Mouse (Mus musculus) heart, adult 10 weeks (tissue): ENCODE results near the gene Uap1. TPM values are rescaled to one million over a fixed set of nuclear protein-coding genes. Genes with fewer than 3 reads are reported as not detected.

ENCODE experiments used
- polyA plus RNA-seq: library from polyadenylated mRNA; stranded (reverse); fragments of 350-450 nt; fragmentation: Illumina TruSeq; extraction: RNeasy Lipid Tissue Mini Kit (QIAGEN cat#74804); gene quantifications from one replicate; pipeline ENCODE4 v1.2.3, GENCODE M21; 2014; ENCODE audit warnings: low read depth, low replicate concordance

The Uap1 gene
- polyA plus RNA-seq = 43.2 TPM

DNA sequence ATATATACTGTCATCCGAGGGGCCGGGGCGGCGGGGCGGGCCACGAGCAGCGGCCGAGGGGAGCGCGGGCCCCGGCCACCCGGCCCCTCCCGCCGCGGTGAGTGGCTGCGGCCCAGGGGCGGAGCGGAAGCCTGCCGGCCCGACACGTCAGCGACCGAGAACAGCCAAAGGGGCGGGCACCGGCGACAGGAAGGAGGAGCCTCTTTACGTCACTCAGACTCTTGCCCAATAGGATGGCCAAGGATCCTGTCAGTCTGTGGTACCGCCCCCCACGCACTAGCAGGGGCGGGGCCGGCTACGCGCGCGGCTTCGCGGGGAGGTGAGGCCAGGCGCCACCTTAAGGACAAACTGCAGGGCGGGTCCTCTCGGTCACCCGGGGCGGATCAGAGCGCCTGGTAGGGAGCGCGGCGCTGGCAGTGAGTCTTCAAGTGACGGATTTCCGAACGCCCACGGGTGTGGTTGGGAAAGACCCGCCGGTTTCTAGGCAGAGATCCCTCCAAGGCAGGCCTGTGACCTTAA, at the start of gene Uap1:
Gene Uap1 (minus strand): TSS at position 144 of the 519 bp plus-strand sequence.

DNA sequence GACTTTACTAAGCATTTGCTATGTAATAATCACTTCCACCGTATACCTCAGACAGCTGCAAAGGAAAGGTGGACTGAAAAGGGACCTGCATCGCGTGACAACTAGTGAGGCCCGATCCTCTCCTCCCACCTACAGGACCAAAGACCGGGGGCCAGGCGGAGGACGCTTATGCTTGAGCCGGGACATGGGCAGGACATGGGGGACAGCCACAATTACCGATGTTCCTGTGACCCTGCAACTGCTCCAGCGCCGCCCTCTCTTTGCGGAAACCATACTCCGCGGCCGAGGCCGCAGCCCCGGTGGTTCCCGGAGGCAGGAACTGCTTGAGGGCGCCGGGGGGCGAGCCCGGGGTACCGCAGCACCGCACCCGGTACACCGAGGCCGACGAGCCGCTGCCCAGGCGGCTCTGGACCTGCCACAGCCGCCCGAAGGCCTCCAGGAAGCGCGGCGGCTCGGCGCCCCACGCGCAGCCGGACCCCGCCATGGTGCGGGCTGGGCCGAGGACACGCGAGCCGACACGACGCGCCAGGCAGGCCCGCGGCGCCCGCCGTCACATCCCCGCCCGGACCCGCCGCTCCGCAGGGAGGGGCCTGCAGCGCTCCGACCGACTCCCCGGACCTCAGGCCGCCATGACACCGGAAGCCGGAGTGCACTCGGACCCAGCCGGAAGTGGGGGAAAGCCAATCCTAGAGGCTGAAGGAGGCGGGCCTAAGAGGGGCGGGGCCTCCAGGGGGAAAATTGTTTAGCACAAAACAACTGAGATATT, 40.2 kb upstream of the Uap1 start, which contains the start of gene Uhmk1:
Gene Uhmk1 (minus strand): TSS at position 641 of the 766 bp plus-strand sequence.

DNA sequence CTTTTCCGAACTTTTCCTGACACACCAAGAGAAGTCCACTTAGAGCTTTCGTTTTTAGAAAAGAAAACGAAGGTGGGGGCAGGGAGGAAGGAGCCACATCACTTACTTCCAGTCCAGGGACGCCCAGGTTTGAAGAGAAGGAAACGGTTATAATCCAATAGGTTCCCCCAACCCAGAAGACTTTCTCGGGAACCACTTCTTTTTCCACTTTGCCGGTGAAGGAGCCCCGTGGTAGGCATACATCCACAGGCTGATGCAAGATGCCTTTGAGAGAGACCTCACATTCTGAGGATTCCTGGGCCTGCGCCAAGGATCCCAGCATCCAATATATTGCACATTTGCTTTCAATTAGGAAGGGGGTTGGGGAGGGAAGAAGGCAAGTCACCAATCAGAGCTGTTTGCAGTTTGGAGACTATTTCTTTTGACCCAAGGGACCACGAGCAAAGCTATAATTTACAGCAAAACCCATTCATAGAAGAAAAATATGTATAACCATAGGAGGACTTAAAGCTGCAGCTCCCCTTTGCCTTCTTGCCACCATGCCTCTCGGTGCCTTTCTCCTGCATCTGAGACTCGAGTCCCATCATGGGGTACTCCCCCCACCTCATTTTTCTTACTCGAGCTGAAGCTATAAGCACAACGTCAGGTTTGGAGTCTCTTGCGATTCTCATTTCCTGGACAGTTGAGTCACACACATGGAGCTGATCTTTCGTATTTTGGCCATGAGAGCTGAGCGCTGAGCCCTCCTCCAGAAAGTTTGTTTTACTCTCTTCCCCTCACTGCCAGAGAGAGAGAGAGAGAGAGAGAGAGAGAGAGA, 64.0 kb downstream of the Uap1 start, which contains the start of gene Ddr2:
Gene Ddr2 (minus strand): TSS at position 247 of the 817 bp plus-strand sequence.

Other genes starting within 250 kb of the Uap1 start
- gene Ccdc190, start 246.3 kb downstream of the Uap1 start, polyA plus RNA-seq = 0.42 TPM
- gene Hsd17b7, start 205.7 kb downstream of the Uap1 start, polyA plus RNA-seq = 12.0 TPM
- gene Ddr2, start 64.2 kb downstream of the Uap1 start, polyA plus RNA-seq = 13.5 TPM
- 15.3 TPM for gene Uhmk1, start 40.4 kb upstream of the Uap1 start, polyA plus RNA-seq
- gene Sh2d1b2, start 57.8 kb upstream of the Uap1 start, polyA plus RNA-seq = not detected
- gene Sh2d1b1, start 102.4 kb upstream of the Uap1 start, polyA plus RNA-seq = not detected
- 7.0 TPM for gene Gm7694, start 131.4 kb upstream of the Uap1 start, polyA plus RNA-seq
- not detected for gene Spata46, start 133.8 kb upstream of the Uap1 start, polyA plus RNA-seq